In genomic region chr11:101232010-101232839, GRCm38 (mm10) we compare ENCODE assay signal across 1 mouse cellular context.
A peak's percentile ranks its signal among the peaks of the same experiment; 100 is the strongest.
TF ChIP-seq lines count a peak whose summit lies in the region.

No protein-coding gene starts in this region.

TF ChIP-seq in MEL, 35 proteins besides CTCF, POLR2A, EP300 and RAD21 (continued from another document):
- TF ChIP-seq MYC (IDR thresholded peaks at IDR 0.05; ENCODE audit: low read depth, low read length) (0 out of 2 replicates have a peak, but pooled peaks have one; percentile 35), BHLHE40 (IDR thresholded peaks at IDR 0.05; ENCODE audit: borderline replicate concordance, low read depth, low read length) (peak; percentile 71; the same call in 1 of the 2 replicates), GATA1 (IDR thresholded peaks at IDR 0.05; ENCODE audit: low read depth, low read length) (peak; percentile 96), MAX (IDR thresholded peaks at IDR 0.05; ENCODE audit: low read length) (0 out of 2 replicates have a peak, but pooled peaks have one; percentile 26), ZC3H11A (IDR thresholded peaks at IDR 0.05; ENCODE audit: low read depth, low read length) (no peak), NRF1 (IDR thresholded peaks at IDR 0.05; ENCODE audit: insufficient read depth, low read depth, low read length, poor library complexity, severe bottlenecking) (no peak), HCFC1 (IDR thresholded peaks at IDR 0.05; ENCODE audit: low read depth, low read length) (no peak), MAFK (IDR thresholded peaks at IDR 0.05; ENCODE audit: borderline replicate concordance, low read depth, low read length) (peak; percentile 78; the same call in 1 of the 2 replicates), NELFE (IDR thresholded peaks at IDR 0.05; ENCODE audit: low read depth, low read length) (no peak), SIN3A (IDR thresholded peaks at IDR 0.05; ENCODE audit: low read length) (peak; percentile 75), E2F4 (IDR thresholded peaks at IDR 0.05; ENCODE audit: borderline replicate concordance, low read depth, low read length) (no peak), USF1 (IDR thresholded peaks at IDR 0.05; ENCODE audit: low read depth, low read length) (no peak), POLR2AphosphoS2 (IDR thresholded peaks at IDR 0.05; ENCODE audit: low read length) (no peak), MXI1 (IDR thresholded peaks at IDR 0.05; ENCODE audit: low read depth, low read length) (no peak), GABPA (IDR thresholded peaks at IDR 0.05; ENCODE audit: low read depth, low read length) (no peak), ETS1 (IDR thresholded peaks at IDR 0.05; ENCODE audit: low read depth, low read length) (peak; percentile 69; the same call in 1 of the 2 replicates), MAZ (IDR thresholded peaks at IDR 0.05; ENCODE audit: low read depth, low read length) (peak; percentile 81), TBP (IDR thresholded peaks at IDR 0.05; ENCODE audit: low read depth, low read length) (no peak)
TF ChIP-seq in MEL: peak in this region for 14.
